Mouse (Mus musculus) neural tube, embryonic 15.5 days (tissue): ENCODE results near the gene BC030499. TPM values are rescaled to one million over a fixed set of nuclear protein-coding genes. Genes with fewer than 3 reads are reported as not detected.

Experiments
- ATAC-seq: fragments of 200-750 bp; cut with Nextera tagmentation; 2 replicates; pipeline ENCODE4 v1.8.0; 2017; ENCODE audit warnings: mild to moderate bottlenecking, moderate TSS enrichment, moderate library complexity; ENCODE audit not compliant: low FRiP score
- H3K27ac ChIP-seq: fragments of 300-500 bp; sonication (generic); replicated peaks from 2 replicates; pipeline ENCODE4 v1.5.1; 2015; ENCODE audit warnings: mild to moderate bottlenecking, inconsistent platforms
- H3K27me3 ChIP-seq: fragments of 300-500 bp; sonication (generic); replicated peaks from 2 replicates; pipeline ENCODE4 v1.6.1; 2015; ENCODE audit warnings: inconsistent platforms
- H3K36me3 ChIP-seq: fragments of 300-500 bp; sonication (generic); 2 replicates; pipeline ENCODE4 v1.6.1; 2015; ENCODE audit warnings: inconsistent platforms
- H3K4me1 ChIP-seq: fragments of 300-500 bp; sonication (generic); 2 replicates; pipeline ENCODE4 v1.6.1; 2015; ENCODE audit warnings: inconsistent platforms
- H3K4me2 ChIP-seq: fragments of 300-500 bp; sonication (generic); 2 replicates; pipeline ENCODE4 v1.6.1; 2015; ENCODE audit warnings: inconsistent platforms, mild to moderate bottlenecking, moderate library complexity
- H3K4me3 ChIP-seq: fragments of 300-500 bp; sonication (generic); replicated peaks from 2 replicates; pipeline ENCODE4 v1.5.1; 2015; ENCODE audit warnings: mild to moderate bottlenecking, inconsistent platforms
- H3K9ac ChIP-seq: fragments of 300-500 bp; sonication (generic); replicated peaks from 2 replicates; pipeline ENCODE4 v1.6.1; 2015; ENCODE audit warnings: mild to moderate bottlenecking, inconsistent platforms
- H3K9me3 ChIP-seq: fragments of 300-500 bp; sonication (generic); replicated peaks from 2 replicates; pipeline ENCODE4 v1.6.1; 2016; ENCODE audit warnings: inconsistent platforms
- WGBS: fragments of 180-500 bp; shearing (Covaris S2); methylation state at CpG from one replicate; pipeline ENCODE4 v1.1.7; 2015; ENCODE audit warnings: mixed read lengths; 5-methylcytosine and 5-hydroxymethylcytosine counted together
- polyA plus RNA-seq: library from polyadenylated mRNA; unstranded; fragments of >200 nt; fragmentation: Nextera tagmentation; extraction: Ambion mirVana; gene quantifications from 2 replicates; pipeline ENCODE4 v1.2.1, GENCODE M21; 2015

Gene BC030499
- 0.40 and 0.42 TPM in 2 replicates for polyA plus RNA-seq

- H3K4me2 ChIP-seq = no peak within 1 kb of the TSS
- WGBS = 96% methylated on average over 4 of the region's 4 CpGs
- ATAC-seq = no peak
- no peak within 1 kb of the TSS for H3K9ac ChIP-seq
- no peaks in the 10 kb centered on the region for H3K27me3 ChIP-seq
- H3K4me1 ChIP-seq = no peaks in the 10 kb centered on the region
- peaks cover 71% of the 10 kb centered on the region for H3K36me3 ChIP-seq
- H3K9me3 ChIP-seq = no peaks in the 10 kb centered on the region
- H3K4me3 ChIP-seq = no peak within 1 kb of the TSS
- H3K27ac ChIP-seq = no peak within 1 kb of the TSS
Observed at GRCm38 (mm10) chr11:78290654-78291053, at the start of gene BC030499. TSS of gene BC030499 (plus strand) at chr11:78290841.

- peak; percentile 30; the same call in 1 of the 2 replicates for ATAC-seq
- Histone ChIP-seq H3K27me3 (no peaks in the 10 kb centered on the region), H3K36me3 (0 out of 2 replicates have a peak, but pooled peaks cover 2% of the 10 kb centered on the region), H3K27ac (peak overlapping the region; percentile 99), H3K9ac (peak overlapping the region; percentile 94), H3K4me2 (peak overlapping the region; percentile 75), H3K9me3 (no peaks in the 10 kb centered on the region), H3K4me1 (peaks cover 63% of the 10 kb centered on the region), H3K4me3 (peak overlapping the region; percentile 92)
- 0% methylated on average over 19 of the region's 19 CpGs for WGBS
Observed at GRCm38 (mm10) chr11:78245261-78245626, 45.4 kb upstream of the BC030499 start.

DNA sequence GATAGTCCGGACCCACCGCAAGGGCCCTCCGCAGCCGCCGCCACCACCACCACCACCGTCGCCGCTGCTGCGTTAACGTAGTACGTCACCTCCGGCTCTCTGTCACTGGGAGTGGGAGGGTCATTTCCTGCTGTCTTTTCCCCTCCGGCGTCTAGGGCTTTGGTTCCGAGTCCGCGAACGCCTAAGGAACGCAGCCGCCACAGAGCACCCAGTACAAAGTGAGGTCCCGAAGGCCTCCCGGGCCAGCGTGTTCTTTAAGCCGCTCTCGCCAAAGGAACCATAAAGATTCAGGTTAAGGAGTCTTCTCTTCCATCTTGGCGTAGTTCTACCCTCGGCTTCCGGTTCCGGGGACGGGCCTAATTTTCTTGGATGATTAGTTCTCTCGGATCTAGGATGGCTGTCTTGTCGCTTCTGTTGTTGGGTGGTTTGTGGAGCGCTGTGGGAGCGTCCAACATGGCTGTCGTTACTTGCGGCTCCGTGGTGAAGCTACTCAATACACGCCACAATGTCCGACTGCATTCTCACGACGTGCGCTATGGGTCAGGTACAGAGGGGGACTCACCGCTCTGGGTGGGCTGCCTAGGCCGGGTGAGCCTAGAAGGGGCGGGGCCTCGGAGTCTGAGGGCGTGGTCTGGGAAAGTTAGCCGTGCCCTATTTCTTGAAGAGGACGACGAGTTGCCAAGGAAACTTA lies 44.9 kb upstream of the BC030499 start, which contains the start of the genes Sdf2 and Supt6:
Gene Sdf2 (plus strand): TSS at position 120 of the 691 bp plus-strand sequence.
Gene Supt6 (minus strand): TSS at position 361 of the 691 bp plus-strand sequence.
- no peaks in the 10 kb centered on the region for H3K27me3 ChIP-seq
- peak; percentile 96 for ATAC-seq
- no peaks in the 10 kb centered on the region for H3K9me3 ChIP-seq
- WGBS = under 1% methylated on average over 50 of the region's 50 CpGs
- peak within 1 kb of the TSS; percentile 99 for H3K27ac ChIP-seq
- H3K9ac ChIP-seq = peak within 1 kb of the TSS; percentile 94
- H3K4me3 ChIP-seq = peak within 1 kb of the TSS; percentile 92
- H3K36me3 ChIP-seq = peaks cover under 1% of the 10 kb centered on the region; the same call in 1 of the 2 replicates
- H3K4me1 ChIP-seq = peaks cover 58% of the 10 kb centered on the region
- H3K4me2 ChIP-seq = peak within 1 kb of the TSS; percentile 75

DNA sequence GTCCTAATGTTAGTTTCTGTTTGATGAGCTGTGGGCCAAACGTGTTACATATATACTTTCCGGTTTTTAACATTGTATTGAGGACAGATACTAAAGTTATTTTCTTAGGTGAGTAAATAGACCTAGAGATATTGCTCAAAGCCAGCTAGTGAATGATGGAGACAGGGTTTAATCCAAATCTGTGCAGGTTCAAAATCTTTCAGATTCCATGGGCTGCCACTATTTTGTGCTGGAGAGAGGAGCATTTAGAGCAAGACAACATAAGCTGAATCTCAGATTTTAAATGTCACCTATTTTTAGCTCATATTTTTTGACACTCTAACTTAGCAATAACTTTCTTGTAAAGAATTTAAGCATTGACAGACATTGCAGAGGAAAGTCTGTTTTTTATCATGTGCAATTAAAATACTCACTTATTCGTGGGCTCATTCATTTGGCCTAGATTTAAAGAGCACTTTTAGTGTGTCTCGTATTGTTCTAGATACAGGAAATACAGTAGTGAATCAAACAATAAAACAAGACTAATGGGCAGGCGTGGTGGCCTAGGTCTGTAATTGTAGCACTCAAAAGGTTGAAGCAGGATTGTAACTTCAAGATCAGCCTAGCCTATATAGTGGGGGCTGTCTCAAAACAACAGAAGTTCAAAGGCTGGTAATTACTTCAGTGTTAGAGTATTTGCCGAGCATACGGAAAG lies 44.2 kb upstream of the BC030499 start:
- H3K36me3 ChIP-seq = peaks cover 7% of the 10 kb centered on the region
- H3K27ac ChIP-seq = peak overlapping the region; percentile 99
- peak overlapping the region; percentile 75 for H3K4me2 ChIP-seq
- peaks cover 58% of the 10 kb centered on the region for H3K4me1 ChIP-seq
- no peak for ATAC-seq
- peak overlapping the region; percentile 94 for H3K9ac ChIP-seq
- H3K27me3 ChIP-seq = no peaks in the 10 kb centered on the region
- peak overlapping the region; percentile 92 for H3K4me3 ChIP-seq
- H3K9me3 ChIP-seq = no peaks in the 10 kb centered on the region
- WGBS = 54% methylated on average over 7 of the region's 7 CpGs

- Histone ChIP-seq H3K36me3 (peaks cover 12% of the 10 kb centered on the region), H3K27ac (no peak overlapping the region), H3K4me2 (peak overlapping the region; percentile 75), H3K9me3 (no peaks in the 10 kb centered on the region), H3K9ac (no peak overlapping the region), H3K27me3 (no peaks in the 10 kb centered on the region), H3K4me3 (peak overlapping the region; percentile 92; the same call in 1 of the 2 replicates), H3K4me1 (peaks cover 58% of the 10 kb centered on the region)
- WGBS = 74% methylated on average over 3 of the region's 3 CpGs
- no peak for ATAC-seq
Observed at GRCm38 (mm10) chr11:78247012-78247348, 43.7 kb upstream of the BC030499 start.

DNA sequence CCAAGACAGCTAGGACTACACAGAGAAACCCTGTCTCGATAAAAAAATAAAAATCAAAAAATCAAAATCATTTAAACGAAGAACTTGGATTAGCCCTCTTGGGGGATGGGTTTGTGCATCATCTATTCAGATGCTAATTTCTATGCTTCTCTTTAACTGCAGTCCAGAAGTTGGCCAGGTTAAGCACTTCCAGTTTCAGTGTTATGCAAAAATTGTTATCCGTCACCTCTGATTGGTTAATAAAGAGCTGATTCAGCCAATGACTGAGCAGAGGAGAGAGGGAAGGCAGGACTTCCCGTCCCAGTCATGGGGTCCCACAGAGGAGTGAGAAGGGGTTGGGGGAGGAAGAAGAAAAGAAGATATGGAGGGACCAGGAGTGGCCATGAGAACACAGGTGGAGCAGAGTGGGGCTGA lies 42.9 kb upstream of the BC030499 start:
- peaks cover 57% of the 10 kb centered on the region for H3K4me1 ChIP-seq
- 59% methylated on average over 4 of the region's 4 CpGs for WGBS
- H3K27ac ChIP-seq = no peak overlapping the region
- no peak overlapping the region for H3K4me3 ChIP-seq
- no peaks in the 10 kb centered on the region for H3K27me3 ChIP-seq
- peak overlapping the region; percentile 20 for H3K4me2 ChIP-seq
- H3K9ac ChIP-seq = peak overlapping the region; percentile 14; the same call in 1 of the 2 replicates
- no peak for ATAC-seq
- no peaks in the 10 kb centered on the region for H3K9me3 ChIP-seq
- peaks cover 18% of the 10 kb centered on the region for H3K36me3 ChIP-seq

DNA sequence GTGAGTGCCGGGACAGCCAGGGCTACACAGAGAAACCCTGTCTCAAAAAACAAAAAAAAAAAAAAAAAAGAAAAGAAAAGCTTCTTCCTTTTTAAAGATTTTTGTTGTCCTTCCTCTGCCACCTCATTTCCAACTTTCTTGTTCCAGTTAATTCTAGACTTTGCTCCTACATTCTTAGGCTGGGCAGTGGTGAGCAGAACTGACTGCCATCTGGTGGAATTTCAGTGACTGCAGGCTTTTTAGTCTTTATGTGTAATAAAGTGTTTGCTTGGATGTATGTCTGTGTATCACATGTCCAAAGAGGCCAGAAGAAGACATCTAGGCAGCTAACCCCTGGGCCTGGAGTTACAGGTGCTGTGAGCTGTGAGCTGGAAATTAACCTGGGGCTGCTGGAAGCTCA lies 34.0 kb upstream of the BC030499 start:
- no peak for ATAC-seq
- no peak overlapping the region for H3K4me3 ChIP-seq
- H3K4me2 ChIP-seq = no peak overlapping the region
- no peak overlapping the region for H3K27ac ChIP-seq
- peaks cover 31% of the 10 kb centered on the region for H3K36me3 ChIP-seq
- H3K4me1 ChIP-seq = no peaks in the 10 kb centered on the region
- no peak overlapping the region for H3K9ac ChIP-seq
- peaks cover 7% of the 10 kb centered on the region; the same call in 1 of the 2 replicates for H3K27me3 ChIP-seq
- 100% methylated on average over 1 of the region's 1 CpGs for WGBS
- H3K9me3 ChIP-seq = no peaks in the 10 kb centered on the region

DNA sequence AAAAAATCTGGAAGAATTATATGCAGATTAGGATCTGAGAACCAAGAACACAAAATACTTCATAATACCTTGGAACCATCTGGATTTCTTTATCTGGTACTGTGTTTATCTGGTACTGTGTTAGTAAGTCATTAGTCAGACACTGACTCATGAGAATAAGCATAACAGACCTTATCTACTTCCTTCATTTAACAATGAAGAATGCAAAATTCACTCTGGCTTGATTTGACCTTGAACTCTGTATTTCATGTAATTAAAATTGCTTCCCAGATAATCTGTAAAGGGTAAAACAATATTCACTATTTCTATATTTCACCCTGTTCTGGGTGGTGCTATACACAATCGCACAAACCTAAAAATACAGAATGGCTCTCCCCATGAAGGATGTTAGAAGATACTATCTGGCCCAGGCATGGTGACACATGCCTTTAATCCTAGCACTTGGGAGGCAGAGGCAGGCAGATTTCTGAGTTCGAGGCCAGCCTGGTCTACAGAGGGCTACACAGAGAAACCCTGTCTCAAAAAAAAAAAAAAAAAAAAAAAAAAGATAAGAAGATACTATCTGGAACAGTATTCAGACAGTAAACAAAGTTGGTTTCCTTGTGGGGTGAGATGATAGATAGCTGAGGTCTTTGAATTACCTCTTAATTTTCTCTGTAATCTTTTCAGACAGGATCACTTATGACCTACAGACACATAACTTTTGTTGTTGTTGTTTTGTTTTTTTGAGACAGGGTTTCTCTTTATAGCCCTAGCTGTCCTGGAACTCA lies 30.0 kb upstream of the BC030499 start:
- peaks cover 7% of the 10 kb centered on the region; the same call in 1 of the 2 replicates for H3K27me3 ChIP-seq
- no peak overlapping the region for H3K27ac ChIP-seq
- no peak for ATAC-seq
- no peaks in the 10 kb centered on the region for H3K9me3 ChIP-seq
- peaks cover 17% of the 10 kb centered on the region for H3K4me1 ChIP-seq
- peak overlapping the region; percentile 93 for H3K4me3 ChIP-seq
- H3K36me3 ChIP-seq = peaks cover 24% of the 10 kb centered on the region
- 95% methylated on average over 2 of the region's 2 CpGs for WGBS
- no peak overlapping the region for H3K9ac ChIP-seq
- H3K4me2 ChIP-seq = peak overlapping the region; percentile 72

DNA sequence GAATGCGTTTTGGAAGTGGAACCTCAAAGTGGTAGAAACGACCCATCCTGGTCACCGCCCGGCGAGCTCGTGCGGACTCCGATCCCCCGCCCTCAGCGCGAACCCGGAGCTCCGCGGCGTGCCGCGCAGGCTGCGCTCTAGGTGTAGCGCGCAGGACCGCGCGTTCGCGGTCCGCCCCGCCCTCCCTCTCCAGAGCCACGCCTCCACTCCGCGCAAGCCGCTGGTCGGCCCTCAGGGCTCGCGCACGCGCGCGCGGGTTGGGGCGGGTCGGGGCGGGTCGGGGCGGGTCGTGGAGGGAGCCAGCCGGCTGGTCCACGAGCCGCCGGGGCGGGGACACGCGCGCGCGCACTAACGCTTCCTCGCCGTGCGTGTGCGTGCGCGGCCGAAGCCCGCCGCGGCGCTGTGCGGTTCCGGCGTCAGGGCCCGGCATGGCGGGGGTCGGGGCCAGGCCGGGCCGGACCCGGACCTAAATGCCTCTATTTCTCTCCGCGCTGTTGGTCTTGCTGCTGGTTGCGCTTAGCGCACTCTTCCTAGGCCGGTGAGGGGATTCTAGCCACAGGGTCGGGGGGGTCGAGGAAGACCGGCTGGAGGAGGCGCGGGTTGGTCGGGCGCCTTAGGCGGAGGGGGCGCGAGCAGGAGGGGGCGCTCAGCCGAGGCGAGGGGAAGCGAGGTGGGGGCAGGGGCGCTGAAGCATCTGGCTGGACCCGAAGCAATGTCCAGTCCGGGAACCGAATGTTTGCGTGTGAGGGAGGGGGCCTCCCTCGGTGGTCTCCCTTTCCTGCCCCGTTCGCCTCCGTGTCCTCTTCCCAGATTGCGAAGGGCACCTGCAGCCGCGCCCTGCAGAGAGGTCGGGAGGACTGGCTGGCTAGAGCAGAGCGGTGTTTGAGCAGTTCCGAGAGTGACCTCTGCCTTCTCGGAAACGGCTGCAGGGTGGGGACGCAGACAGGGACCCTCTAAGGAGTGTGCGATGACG lies 29.0 kb upstream of the BC030499 start, which contains the start of gene 2610507B11Rik:
Gene 2610507B11Rik (plus strand): TSS at position 373 of the 973 bp plus-strand sequence.
- H3K36me3 ChIP-seq = peaks cover 28% of the 10 kb centered on the region
- peak within 1 kb of the TSS; percentile 72 for H3K4me2 ChIP-seq
- peaks cover 7% of the 10 kb centered on the region; the same call in 1 of the 2 replicates for H3K27me3 ChIP-seq
- H3K4me1 ChIP-seq = peaks cover 17% of the 10 kb centered on the region
- H3K4me3 ChIP-seq = peak within 1 kb of the TSS; percentile 93
- peak within 1 kb of the TSS; percentile 90 for H3K27ac ChIP-seq
- no peaks in the 10 kb centered on the region for H3K9me3 ChIP-seq
- H3K9ac ChIP-seq = peak within 1 kb of the TSS; percentile 83
- WGBS = under 1% methylated on average over 89 of the region's 115 CpGs
- ATAC-seq = peak; percentile 98

DNA sequence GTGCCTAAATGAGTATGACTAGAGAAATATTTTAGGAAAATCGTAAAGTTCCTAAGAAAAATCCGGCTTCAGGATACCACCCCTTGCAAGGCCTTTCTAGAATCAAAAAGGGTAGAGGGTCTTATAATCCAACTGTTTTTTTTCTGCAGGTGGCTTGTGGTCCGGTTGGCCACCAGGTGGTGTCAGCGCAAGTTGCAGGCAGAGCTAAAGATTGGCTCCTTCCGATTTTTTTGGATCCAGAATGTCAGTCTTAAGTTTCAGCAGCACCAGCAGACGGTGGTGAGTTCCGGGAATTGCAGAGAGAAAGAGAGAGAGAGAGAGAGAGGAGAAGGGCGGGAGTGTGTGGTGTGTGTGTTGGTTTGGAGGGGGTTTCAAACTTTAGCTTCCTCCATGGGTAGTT lies 28.1 kb upstream of the BC030499 start:
- Histone ChIP-seq H3K9ac (peak overlapping the region; percentile 83; the same call in 1 of the 2 replicates), H3K4me3 (peak overlapping the region; percentile 93), H3K4me1 (peaks cover 17% of the 10 kb centered on the region), H3K27ac (peak overlapping the region; percentile 90; the same call in 1 of the 2 replicates), H3K4me2 (peak overlapping the region; percentile 72), H3K9me3 (no peaks in the 10 kb centered on the region), H3K36me3 (peaks cover 35% of the 10 kb centered on the region), H3K27me3 (peaks cover 7% of the 10 kb centered on the region; the same call in 1 of the 2 replicates)
- 3% methylated on average over 8 of the region's 8 CpGs for WGBS
- no peak for ATAC-seq
